Mouse (Mus musculus) hindbrain, embryonic 13.5 days (tissue): Measurements from ENCODE around the gene Cbr4. TPM values are rescaled to one million over a fixed set of nuclear protein-coding genes. Genes with fewer than 3 reads are reported as not detected.

Experiments
- ATAC-seq: fragments of 200-750 bp; cut with Nextera tagmentation; 2 replicates; pipeline ENCODE4 v1.8.0; 2017; ENCODE audit warnings: moderate TSS enrichment; ENCODE audit not compliant: low FRiP score
- H3K27ac ChIP-seq: fragments of 300-500 bp; sonication (generic); 2 replicates; pipeline ENCODE4 v1.5.1; 2015; ENCODE audit warnings: inconsistent platforms, mild to moderate bottlenecking, moderate library complexity
- H3K27me3 ChIP-seq: fragments of 300-500 bp; sonication (generic); 2 replicates; pipeline ENCODE4 v1.6.1; 2015; ENCODE audit warnings: mild to moderate bottlenecking, inconsistent platforms
- H3K36me3 ChIP-seq: fragments of 300-500 bp; sonication (generic); 2 replicates; pipeline ENCODE4 v1.6.1; 2015; ENCODE audit warnings: mild to moderate bottlenecking, inconsistent platforms
- H3K4me1 ChIP-seq: fragments of 300-500 bp; sonication (generic); replicated peaks from 2 replicates; pipeline ENCODE4 v1.6.1; 2015; ENCODE audit warnings: inconsistent platforms
- H3K4me2 ChIP-seq: fragments of 300-500 bp; sonication (generic); 2 replicates; pipeline ENCODE4 v1.6.1; 2015; ENCODE audit warnings: inconsistent platforms, mild to moderate bottlenecking, moderate library complexity
- H3K4me3 ChIP-seq: fragments of 300-500 bp; sonication (generic); 2 replicates; pipeline ENCODE4 v1.5.1; 2015; ENCODE audit warnings: mild to moderate bottlenecking, inconsistent platforms
- H3K9ac ChIP-seq: fragments of 300-500 bp; sonication (generic); 2 replicates; pipeline ENCODE4 v1.6.1; 2015; ENCODE audit warnings: mild to moderate bottlenecking, inconsistent platforms
- H3K9me3 ChIP-seq: fragments of 300-500 bp; sonication (generic); 2 replicates; pipeline ENCODE4 v1.6.1; 2016; ENCODE audit warnings: inconsistent platforms
- WGBS: fragments of 180-500 bp; shearing (Covaris S2); methylation state at CpG from one replicate; pipeline ENCODE4 v1.1.7; 2015; 5-methylcytosine and 5-hydroxymethylcytosine counted together
- polyA plus RNA-seq: library from polyadenylated mRNA; unstranded; fragments of >200 nt; fragmentation: Nextera tagmentation; extraction: Ambion mirVana; gene quantifications from 2 replicates; pipeline ENCODE4 v1.2.1, GENCODE M21; 2015

Cbr4 gene
- polyA plus RNA-seq, 1 experiment from 2014 or later, result 23.0 TPM

- no peak overlapping the region for H3K4me3 ChIP-seq
- whole genome bisulfite sequencing, result 83% methylated on average over 3 of the region's 3 CpGs
- peaks cover 14% of the 10 kb centered on the region for H3K36me3 ChIP-seq
- H3K4me1 ChIP-seq, result no peaks in the 10 kb centered on the region
- H3K4me2 ChIP-seq, result no peak overlapping the region
- ATAC-seq, result no peak
- no peak overlapping the region for H3K27ac ChIP-seq
- H3K9me3 ChIP-seq, result no peaks in the 10 kb centered on the region
- H3K9ac ChIP-seq, result no peak overlapping the region
- H3K27me3 ChIP-seq, result no peaks in the 10 kb centered on the region
Observed at GRCm38 (mm10) chr8:61500914-61501313, 13.4 kb downstream of the Cbr4 start.

DNA sequence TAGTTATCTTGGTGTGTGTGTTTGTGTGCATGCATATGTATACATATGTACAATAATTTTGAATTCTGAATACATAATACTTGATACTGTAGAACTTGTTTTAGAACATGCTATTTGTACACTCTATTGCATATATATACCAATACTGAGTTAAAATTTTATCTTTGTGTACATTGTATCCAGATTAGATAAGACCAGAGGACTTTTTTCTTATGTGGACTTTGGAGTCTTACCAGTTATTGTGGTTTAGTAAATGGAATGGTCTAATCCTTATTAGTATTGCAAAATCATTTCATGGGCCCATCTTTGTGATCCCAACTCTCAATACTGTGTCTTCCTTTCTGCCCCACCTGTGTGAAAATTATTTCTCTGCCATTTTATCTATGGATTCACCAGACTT lies 14.7 kb downstream of the Cbr4 start:
- no peak for ATAC-seq

GRCm38 (mm10) chr8:61515110-61515930 lies 27.8 kb downstream of the Cbr4 start:
- Histone ChIP-seq H3K27me3 (no peaks in the 10 kb centered on the region), H3K4me2 (peak overlapping the region; percentile 48), H3K9ac (peak overlapping the region; percentile 49), H3K4me1 (peaks cover 35% of the 10 kb centered on the region), H3K27ac (peak overlapping the region; percentile 91), H3K9me3 (no peaks in the 10 kb centered on the region), H3K4me3 (peak overlapping the region; percentile 25), H3K36me3 (peaks cover 16% of the 10 kb centered on the region)
- WGBS, result 37% methylated on average over 24 of the region's 24 CpGs
- ATAC-seq, result peak; percentile 71

More for the DNA sequence above, 14.7 kb downstream of the Cbr4 start:
- Histone ChIP-seq H3K36me3 (peaks cover 11% of the 10 kb centered on the region), H3K9ac (no peak overlapping the region), H3K4me2 (no peak overlapping the region), H3K4me1 (no peaks in the 10 kb centered on the region), H3K27ac (no peak overlapping the region), H3K9me3 (no peaks in the 10 kb centered on the region), H3K4me3 (no peak overlapping the region), H3K27me3 (no peaks in the 10 kb centered on the region)

DNA sequence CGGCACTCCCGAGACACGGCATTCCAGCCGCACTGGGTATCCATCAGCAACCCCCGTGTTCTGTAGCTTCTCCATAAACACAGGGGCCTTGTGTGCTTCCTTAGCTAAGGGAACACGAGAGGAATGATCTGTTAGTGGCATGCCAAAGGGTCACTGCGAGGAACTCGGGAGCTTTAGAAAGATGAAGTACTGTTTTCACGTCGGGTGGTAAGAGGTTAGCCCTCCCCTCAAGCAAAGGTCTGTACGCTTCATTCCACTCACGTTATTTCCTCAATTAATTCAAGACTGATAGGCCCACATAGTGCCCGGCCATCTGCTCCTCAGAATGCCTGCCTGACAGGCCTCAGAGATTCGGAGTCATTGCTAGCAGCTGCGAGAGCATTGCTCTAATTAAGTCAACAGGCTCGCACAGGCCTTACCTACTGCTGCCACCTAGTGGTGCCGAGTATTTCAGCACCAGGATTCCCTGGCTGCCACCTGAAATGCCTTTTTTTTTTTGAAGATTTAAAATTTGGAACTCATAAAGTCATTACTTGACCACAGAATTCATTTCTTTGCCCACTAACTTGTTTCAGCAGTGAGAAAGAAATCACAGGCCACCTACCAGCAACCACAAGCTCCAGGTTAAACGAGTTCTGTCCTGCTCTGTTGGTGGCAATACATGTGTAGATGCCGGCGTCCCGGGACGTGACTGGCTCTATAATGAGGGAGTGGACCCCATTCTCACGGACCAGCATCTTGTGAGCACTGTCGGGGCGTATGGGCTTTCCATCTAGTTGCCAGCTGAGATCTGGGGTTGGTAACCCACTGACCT lies 28.6 kb downstream of the Cbr4 start:
- 17% methylated on average over 25 of the region's 25 CpGs for WGBS
- peaks cover 12% of the 10 kb centered on the region for H3K36me3 ChIP-seq
- ATAC-seq, result peak; percentile 90
- H3K27me3 ChIP-seq, result no peaks in the 10 kb centered on the region
- H3K9me3 ChIP-seq, result no peaks in the 10 kb centered on the region
- peaks cover 35% of the 10 kb centered on the region for H3K4me1 ChIP-seq
- peak overlapping the region; percentile 91 for H3K27ac ChIP-seq
- peak overlapping the region; percentile 51; the same call in 1 of the 2 replicates for H3K9ac ChIP-seq
- peak overlapping the region; percentile 48 for H3K4me2 ChIP-seq
- peak overlapping the region; percentile 25 for H3K4me3 ChIP-seq

GRCm38 (mm10) chr8:61516745-61517501 lies 29.4 kb downstream of the Cbr4 start:
- no peaks in the 10 kb centered on the region for H3K27me3 ChIP-seq
- peak overlapping the region; percentile 48 for H3K4me2 ChIP-seq
- 0 out of 2 replicates have a peak overlapping the region, but pooled peaks have one; percentile 51 for H3K9ac ChIP-seq
- no peak overlapping the region for H3K4me3 ChIP-seq
- no peak for ATAC-seq
- H3K9me3 ChIP-seq, result no peaks in the 10 kb centered on the region
- peaks cover 35% of the 10 kb centered on the region for H3K4me1 ChIP-seq
- H3K27ac ChIP-seq, result peak overlapping the region; percentile 75
- peaks cover 12% of the 10 kb centered on the region for H3K36me3 ChIP-seq
- WGBS, result 57% methylated on average over 8 of the region's 8 CpGs

- H3K9me3 ChIP-seq, result no peaks in the 10 kb centered on the region
- no peak overlapping the region for H3K4me2 ChIP-seq
- WGBS, result 77% methylated on average over 14 of the region's 14 CpGs
- no peaks in the 10 kb centered on the region for H3K27me3 ChIP-seq
- no peak for ATAC-seq
- no peak overlapping the region for H3K9ac ChIP-seq
- peak overlapping the region; percentile 52; the same call in 1 of the 2 replicates for H3K27ac ChIP-seq
- peaks cover 8% of the 10 kb centered on the region for H3K36me3 ChIP-seq
- H3K4me3 ChIP-seq, result no peak overlapping the region
- H3K4me1 ChIP-seq, result peaks cover 35% of the 10 kb centered on the region
Observed at GRCm38 (mm10) chr8:61517502-61518185, 30.1 kb downstream of the Cbr4 start.

DNA sequence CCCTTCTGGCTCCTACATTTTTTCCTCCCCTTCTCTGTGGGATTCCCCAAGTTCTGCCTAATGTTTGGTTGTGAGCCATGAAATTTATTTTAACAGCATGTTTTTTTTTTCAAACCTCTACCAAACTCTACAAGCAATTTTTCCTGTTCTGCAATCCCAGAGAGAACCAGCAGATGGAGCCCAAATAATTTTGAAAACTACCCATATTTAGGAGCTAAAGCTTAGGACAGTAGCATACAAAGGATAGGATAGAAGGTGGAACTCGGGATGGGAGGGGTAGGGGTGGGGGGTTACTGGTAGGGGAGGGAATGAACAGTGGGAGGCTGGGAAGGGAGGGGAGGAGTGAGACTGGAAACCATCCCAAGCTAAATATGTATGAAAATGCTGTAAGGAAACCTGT lies 34.6 kb downstream of the Cbr4 start:
- Histone ChIP-seq H3K4me1 (peaks cover 9% of the 10 kb centered on the region), H3K36me3 (0 out of 2 replicates have a peak, but pooled peaks cover 5% of the 10 kb centered on the region), H3K27me3 (no peaks in the 10 kb centered on the region), H3K9me3 (no peaks in the 10 kb centered on the region), H3K4me2 (no peak overlapping the region), H3K27ac (no peak overlapping the region), H3K9ac (no peak overlapping the region), H3K4me3 (no peak overlapping the region)
- ATAC-seq, result no peak
- 23% methylated on average over 1 of the region's 1 CpGs for WGBS

- H3K36me3 ChIP-seq, result 0 out of 2 replicates have a peak, but pooled peaks cover 2% of the 10 kb centered on the region
- H3K9me3 ChIP-seq, result no peaks in the 10 kb centered on the region
- ATAC-seq, result no peak
- no peak overlapping the region for H3K9ac ChIP-seq
- H3K27ac ChIP-seq, result no peak overlapping the region
- WGBS, result 94% methylated on average over 14 of the region's 14 CpGs
- H3K4me1 ChIP-seq, result no peaks in the 10 kb centered on the region
- H3K4me3 ChIP-seq, result no peak overlapping the region
- no peak overlapping the region for H3K4me2 ChIP-seq
- H3K27me3 ChIP-seq, result no peaks in the 10 kb centered on the region
Observed at GRCm38 (mm10) chr8:61527037-61527436, 39.5 kb downstream of the Cbr4 start.

GRCm38 (mm10) chr8:61528197-61528596 lies 40.7 kb downstream of the Cbr4 start:
- Histone ChIP-seq H3K9me3 (no peaks in the 10 kb centered on the region), H3K4me3 (no peak overlapping the region), H3K4me1 (no peaks in the 10 kb centered on the region), H3K36me3 (no peaks in the 10 kb centered on the region), H3K27me3 (no peaks in the 10 kb centered on the region), H3K27ac (no peak overlapping the region), H3K4me2 (no peak overlapping the region), H3K9ac (no peak overlapping the region)
- ATAC-seq, result no peak
- 93% methylated on average over 9 of the region's 9 CpGs for WGBS

GRCm38 (mm10) chr8:61528642-61529041 lies 41.1 kb downstream of the Cbr4 start:
- Histone ChIP-seq H3K9me3 (no peaks in the 10 kb centered on the region), H3K27me3 (no peaks in the 10 kb centered on the region), H3K36me3 (no peaks in the 10 kb centered on the region), H3K4me3 (no peak overlapping the region), H3K9ac (no peak overlapping the region), H3K4me2 (no peak overlapping the region), H3K27ac (no peak overlapping the region), H3K4me1 (no peaks in the 10 kb centered on the region)
- no peak for ATAC-seq
- WGBS, result 77% methylated on average over 6 of the region's 6 CpGs

DNA sequence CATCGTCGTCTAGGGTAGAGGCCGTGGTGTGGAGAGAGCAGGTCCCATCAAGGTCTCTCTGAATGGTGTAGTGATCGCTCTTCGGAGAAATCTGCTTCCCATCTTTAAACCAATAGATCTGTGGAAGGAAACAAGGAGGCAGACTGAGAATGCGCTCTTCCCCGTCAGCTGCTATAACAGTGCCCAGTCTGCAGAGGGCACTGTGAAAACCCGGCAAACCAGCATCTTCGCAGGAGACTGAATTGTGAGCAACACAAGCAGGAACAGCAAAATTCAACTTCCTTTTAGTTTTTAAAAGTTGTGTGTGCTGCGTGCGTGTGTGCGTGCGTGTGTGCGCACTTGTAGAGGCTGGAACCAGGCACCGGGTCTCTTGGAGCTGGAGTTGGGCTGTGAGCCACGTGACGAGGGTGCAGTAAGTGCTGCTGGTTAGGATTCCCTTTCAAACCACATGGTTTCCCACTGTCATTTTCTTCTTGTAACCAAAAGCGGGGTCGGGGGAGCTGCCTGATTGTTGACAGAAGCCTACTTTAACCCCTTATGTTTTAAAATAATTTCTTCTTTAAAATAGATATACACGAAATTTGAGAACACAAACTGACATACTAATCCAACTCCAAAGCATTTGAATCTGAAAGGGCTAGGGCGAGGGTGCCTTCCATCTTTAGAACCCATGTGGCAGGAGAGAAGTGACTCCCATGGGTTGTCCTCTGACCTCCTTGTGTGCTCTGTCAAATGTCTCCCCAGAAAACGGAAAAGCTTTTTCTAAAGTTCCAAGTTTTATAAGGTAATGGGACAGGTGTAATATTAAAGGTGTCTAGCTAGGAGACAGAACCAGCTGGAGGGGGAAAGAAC lies 44.6 kb downstream of the Cbr4 start:
- H3K9me3 ChIP-seq, result no peaks in the 10 kb centered on the region
- H3K9ac ChIP-seq, result no peak overlapping the region
- no peak overlapping the region for H3K27ac ChIP-seq
- H3K4me3 ChIP-seq, result no peak overlapping the region
- H3K4me2 ChIP-seq, result no peak overlapping the region
- peaks cover 4% of the 10 kb centered on the region; the same call in 1 of the 2 replicates for H3K36me3 ChIP-seq
- 0 out of 2 replicates have a peak, but pooled peaks cover 3% of the 10 kb centered on the region for H3K4me1 ChIP-seq
- WGBS, result 66% methylated on average over 22 of the region's 22 CpGs
- H3K27me3 ChIP-seq, result no peaks in the 10 kb centered on the region
- ATAC-seq, result no peak
